In genomic region chrX:85775879-85776543, GRCm38 (mm10) we compare ENCODE assay signal across 8 mouse cellular contexts. TPM values are rescaled to one million over a fixed set of nuclear protein-coding genes. Genes with fewer than 3 reads are reported as not detected.
DNase-seq lines count a peak whose midpoint lies in the region; ATAC-seq and TF ChIP-seq lines count a peak whose summit lies in the region.

No protein-coding gene starts in this region.

- peak overlapping the region; percentile 74 for H3K4me2 ChIP-seq in heart, embryonic 12.5 days
- H3K4me2 ChIP-seq in limb, embryonic 14.5 days (replicated peaks; ENCODE audit: low read depth, low read length, severe bottlenecking): peak overlapping the region; percentile 57
- H3K4me2 ChIP-seq in neural tube, embryonic 12.5 days (replicated peaks): peak overlapping the region; percentile 62

- H3K9ac ChIP-seq in heart, embryonic 12.5 days: peak overlapping the region; percentile 81
- H3K9ac ChIP-seq in limb, embryonic 14.5 days (ENCODE audit: low read depth, low read length, severe bottlenecking): peak overlapping the region; percentile 60
- H3K9ac ChIP-seq in neural tube, embryonic 12.5 days: peak overlapping the region; percentile 48

- no peaks in the 10 kb centered on the region for H3K4me1 ChIP-seq in heart, embryonic 12.5 days (replicated peaks)
- peaks cover 13% of the 10 kb centered on the region for H3K4me1 ChIP-seq in bone marrow macrophage, adult 2 months (ENCODE audit: control insufficient read depth, insufficient read depth, low read length)
- no peaks in the 10 kb centered on the region for H3K4me1 ChIP-seq in limb, embryonic 14.5 days (ENCODE audit: control insufficient read depth, insufficient read depth, low read length)
- H3K4me1 ChIP-seq in neural tube, embryonic 12.5 days: no peaks in the 10 kb centered on the region

- H3K4me3 ChIP-seq in heart, embryonic 12.5 days: peak overlapping the region; percentile 64
- H3K4me3 ChIP-seq in bone marrow macrophage, adult 2 months (ENCODE audit: insufficient read depth, low read length): peak overlapping the region; percentile 93
- H3K4me3 ChIP-seq in limb, embryonic 14.5 days (replicated peaks; ENCODE audit: low read length): peak overlapping the region; percentile 51
- peak overlapping the region; percentile 42 for H3K4me3 ChIP-seq in neural tube, embryonic 12.5 days

- DNase-seq in heart, adult 9 months (ENCODE audit: low spot score in 2 of 2): no peak
- DNase-seq in gastrocnemius, postnatal 14 days: peak; percentile 4
- DNase-seq in limb, embryonic 14.5 days (ENCODE audit: low spot score): no peak
- no peak for DNase-seq in urinary bladder, adult 18-20 months (ENCODE audit: low spot score in 2 of 2)

- no peaks in the 10 kb centered on the region for H3K27me3 ChIP-seq in heart, embryonic 12.5 days (replicated peaks)
- no peaks in the 10 kb centered on the region for H3K27me3 ChIP-seq in limb, embryonic 14.5 days (ENCODE audit: control insufficient read depth, insufficient read depth, low read length)
- H3K27me3 ChIP-seq in neural tube, embryonic 12.5 days (replicated peaks): no peaks in the 10 kb centered on the region

- no peak for TF ChIP-seq POLR2A in bone marrow macrophage, adult 2 months (IDR thresholded peaks at IDR 0.05; ENCODE audit: borderline replicate concordance, low read depth, low read length)
- TF ChIP-seq POLR2A in limb, embryonic 14.5 days (IDR thresholded peaks at IDR 0.05; ENCODE audit: borderline replicate concordance, extremely low read depth, insufficient read depth, insufficient read length): no peak

- H3K27ac ChIP-seq in heart, embryonic 12.5 days (ENCODE audit: poor library complexity, severe bottlenecking): peak overlapping the region; percentile 84
- peak overlapping the region; percentile 61 for H3K27ac ChIP-seq in bone marrow macrophage, adult 2 months (ENCODE audit: insufficient read depth, low read depth, low read length)
- no peak overlapping the region for H3K27ac ChIP-seq in limb, embryonic 14.5 days (replicated peaks; ENCODE audit: low read depth, low read length)
- 0 out of 2 replicates have a peak overlapping the region, but pooled peaks have one; percentile 37 for H3K27ac ChIP-seq in neural tube, embryonic 12.5 days

- 18% methylated on average over 22 of the region's 22 CpGs for WGBS in heart, embryonic 12.5 days
- 20% methylated on average over 21 of the region's 22 CpGs for WGBS in limb, embryonic 14.5 days
- WGBS in neural tube, embryonic 12.5 days: 19% methylated on average over 22 of the region's 22 CpGs

- intact Hi-C loops in gastrocnemius, postnatal 14 days (cut with DNase I; ENCODE audit: low total_unique reads): no loop called here

- TF ChIP-seq CTCF in bone marrow macrophage, adult 2 months (IDR thresholded peaks at IDR 0.05; ENCODE audit: low read depth, low read length): no peak

- 0 out of 2 replicates have a peak, but pooled peaks have one; percentile 1 for ATAC-seq in heart, embryonic 12.5 days (ENCODE audit: insufficient number of reproducible peaks, low FRiP score)
- ATAC-seq in CD4-positive, CD25-positive, alpha-beta regulatory T cell, adult 4 months: peak; percentile 10
- no peak; the same call in 1 of the 2 replicates for ATAC-seq in limb, embryonic 14.5 days (ENCODE audit: low FRiP score, low read depth)
- ATAC-seq in neural tube, embryonic 12.5 days (ENCODE audit: low FRiP score, low read depth): no peak

- H3K36me3 ChIP-seq in heart, embryonic 12.5 days: no peaks in the 10 kb centered on the region
- no peaks in the 10 kb centered on the region for H3K36me3 ChIP-seq in limb, embryonic 14.5 days (ENCODE audit: control insufficient read depth, insufficient read depth, low read length)
- no peaks in the 10 kb centered on the region for H3K36me3 ChIP-seq in neural tube, embryonic 12.5 days

- 0 out of 2 replicates have a peak, but pooled peaks cover 3% of the 10 kb centered on the region for H3K9me3 ChIP-seq in heart, embryonic 12.5 days (replicated peaks)
- H3K9me3 ChIP-seq in limb, embryonic 14.5 days (ENCODE audit: control insufficient read depth, low read length): no peaks in the 10 kb centered on the region
- no peaks in the 10 kb centered on the region for H3K9me3 ChIP-seq in neural tube, embryonic 12.5 days

RNA-seq across cellular contexts. Expression of gene Gk, which starts 0.6 kb away (rescaled TPM):
- polyA plus RNA-seq in heart, embryonic 12.5 days (2016; fragmentation: Nextera tagmentation; extraction: Ambion mirVana): 22.3 and 24.9 TPM in 2 replicates
- 1 to 10 TPM; 3.9 to 4.3 TPM for polyA plus RNA-seq in CD4-positive, CD25-positive, alpha-beta regulatory T cell, adult 4 months (2017; shearing (Covaris generic))
- 9.6 and 11.5 TPM in 2 replicates for polyA plus RNA-seq in bone marrow macrophage, adult 2 months (2012; ENCODE audit: insufficient read depth, insufficient read length, missing spikeins)
- total RNA-seq in gastrocnemius, postnatal 14 days (2021): 1 to 10 TPM; 2.2 to 2.5 TPM
- 4.1 and 4.7 TPM in 2 replicates for polyA plus RNA-seq in limb, embryonic 14.5 days (2012; rRNA removed)
- polyA plus RNA-seq in limb, embryonic 14.5 days (2014; fragmentation: Nextera tagmentation; extraction: Ambion mirVana): 5.2 and 5.3 TPM in 2 replicates
- polyA plus RNA-seq in neural tube, embryonic 12.5 days (2016; fragmentation: Nextera tagmentation; extraction: Ambion mirVana): 5.3 and 8.2 TPM in 2 replicates

Comparison
In these comparisons a context has a peak if more than half of its experiments do, and no peak if none do; other contexts are left out.
1. ATAC-seq: peak in heart, embryonic 12.5 days (single experiment) and CD4-positive, CD25-positive, alpha-beta regulatory T cell, adult 4 months (single experiment); none in limb, embryonic 14.5 days (single experiment) and neural tube, embryonic 12.5 days (single experiment).
2. H3K4me3 ChIP-seq: peak in every context shown above with its lines; median percentile 93 in bone marrow macrophage, adult 2 months; 64 in heart, embryonic 12.5 days; 51 in limb, embryonic 14.5 days; 42 in neural tube, embryonic 12.5 days.
3. Peak in every context shown above with its lines, with median percentiles within 50 percentile points of each other: H3K4me2 ChIP-seq and H3K9ac ChIP-seq.